ENCODE assay signal across 1 mouse cellular context in the genomic region with DNA sequence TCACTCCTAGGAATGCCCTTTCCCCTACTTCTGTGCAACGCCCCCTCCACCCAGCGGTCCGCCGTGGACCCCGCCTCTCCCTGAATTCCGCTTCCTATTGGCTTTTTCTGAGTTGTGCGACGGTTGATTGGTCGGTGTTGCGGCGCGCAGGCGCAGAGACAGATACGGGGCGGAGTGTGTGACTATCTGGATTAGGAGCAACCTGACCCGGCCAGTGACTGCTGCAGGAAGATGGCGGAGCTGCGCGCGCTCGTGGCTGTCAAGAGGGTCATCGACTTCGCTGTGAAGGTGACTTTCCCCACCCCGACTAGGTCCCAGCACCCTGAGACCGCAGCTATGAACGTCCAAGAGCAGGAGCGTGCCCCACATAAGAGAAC.
TF ChIP-seq lines count a peak whose summit lies in the region.

A gene (plus strand): TSS at position 167 of the 377 bp plus-strand sequence.
A gene (plus strand): TSS at position 212 of the 377 bp plus-strand sequence.

TF ChIP-seq in CH12.LX, 34 proteins besides CTCF, POLR2A, EP300 and RAD21 (continued from another document):
- TF ChIP-seq KAT2A (IDR thresholded peaks at IDR 0.05; ENCODE audit: insufficient replicate concordance, low read length) (no peak), CHD1 (IDR thresholded peaks at IDR 0.05; ENCODE audit: low read depth, low read length) (no peak), NRF1 (IDR thresholded peaks at IDR 0.05; ENCODE audit: low read depth, low read length) (peak; percentile 98), TCF12 (IDR thresholded peaks at IDR 0.05; ENCODE audit: low read depth, low read length) (peak; percentile 89), E2F4 (IDR thresholded peaks at IDR 0.05; ENCODE audit: insufficient replicate concordance, low read depth, low read length) (no peak), MXI1 (IDR thresholded peaks at IDR 0.05; ENCODE audit: low read depth, low read length) (peak; percentile 74; the same call in 1 of the 2 replicates), SMC3 (IDR thresholded peaks at IDR 0.05; ENCODE audit: low read depth, low read length) (no peak; the same call in 1 of the 2 replicates), GABPA (IDR thresholded peaks at IDR 0.05; ENCODE audit: insufficient replicate concordance, low read depth, low read length) (no peak), CHD2 (IDR thresholded peaks at IDR 0.05; ENCODE audit: low read length) (peak; percentile 62; the same call in 1 of the 2 replicates), USF1 (IDR thresholded peaks at IDR 0.05; ENCODE audit: low read depth, low read length) (no peak), ZMIZ1 (IDR thresholded peaks at IDR 0.05; ENCODE audit: low read depth, low read length) (peak; percentile 93), JUN (IDR thresholded peaks at IDR 0.05; ENCODE audit: insufficient read depth, low read depth, low read length) (no peak), NELFE (IDR thresholded peaks at IDR 0.05; ENCODE audit: low read depth, low read length) (peak; percentile 97), PAX5 (IDR thresholded peaks at IDR 0.05; ENCODE audit: low read length) (no peak), ZC3H11A (IDR thresholded peaks at IDR 0.05; ENCODE audit: low read depth, low read length) (no peak), ZNF384 (IDR thresholded peaks at IDR 0.05; ENCODE audit: low read depth, low read length) (no peak), MYC (IDR thresholded peaks at IDR 0.05; ENCODE audit: low read depth, low read length) (peak; percentile 48; the same call in 1 of the 2 replicates), ELF1 (IDR thresholded peaks at IDR 0.05; ENCODE audit: low read depth, low read length) (0 out of 2 replicates have a peak, but pooled peaks have one; percentile 25), MAX (IDR thresholded peaks at IDR 0.05; ENCODE audit: low read length) (peak; percentile 72), USF2 (conservative IDR thresholded peaks at IDR 0.05; ENCODE audit: low read depth, low read length) (no peak), POLR2AphosphoS2 (IDR thresholded peaks at IDR 0.05; ENCODE audit: low read depth, low read length) (peak; percentile 59; the same call in 1 of the 2 replicates), BHLHE40 (IDR thresholded peaks at IDR 0.05; ENCODE audit: low read depth, low read length) (peak; percentile 10; the same call in 1 of the 2 replicates), MEF2A (IDR thresholded peaks at IDR 0.05; ENCODE audit: borderline replicate concordance, low read depth, low read length) (no peak), SIN3A (IDR thresholded peaks at IDR 0.05; ENCODE audit: low read length) (peak; percentile 81; the same call in 1 of the 2 replicates)
